Comparison of ENCODE assay signal across 1 mouse cellular context in the genomic region with DNA sequence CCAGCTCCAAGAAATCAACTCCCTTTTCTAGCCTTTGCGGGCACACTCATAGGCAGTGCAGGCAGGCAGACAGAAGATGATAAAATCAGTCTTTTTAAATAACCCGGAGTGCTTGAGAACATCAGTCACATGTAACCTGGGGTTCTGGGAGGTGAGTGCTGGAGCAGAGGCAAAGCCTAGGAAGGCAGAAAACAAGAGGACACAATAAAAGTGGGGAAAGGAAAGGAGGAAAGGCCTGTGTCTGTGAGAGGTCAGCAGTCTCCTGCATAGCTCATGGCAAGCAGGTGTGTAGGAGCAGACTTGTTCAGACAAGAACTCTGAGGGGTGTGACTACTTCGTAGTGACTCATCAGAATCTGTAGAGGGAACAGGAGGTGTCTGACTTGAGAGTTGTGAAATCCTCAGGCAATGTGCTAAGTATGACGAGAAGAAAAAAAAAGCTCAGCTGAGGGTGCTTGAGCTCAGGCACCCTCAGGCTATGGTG.
A peak's percentile ranks its signal among the peaks of the same experiment; 100 is the strongest.
TF ChIP-seq lines count a peak whose summit lies in the region.

No protein-coding gene starts in this region.

TF ChIP-seq in MEL, 35 proteins besides CTCF, POLR2A, EP300 and RAD21 (continued from another document):
- 0 out of 2 replicates have a peak, but pooled peaks have one; percentile 19 for TF ChIP-seq TCF12 (IDR thresholded peaks at IDR 0.05; ENCODE audit: low read depth, low read length)
- TF ChIP-seq ETS1 (IDR thresholded peaks at IDR 0.05; ENCODE audit: low read depth, low read length), result peak; percentile 89
- TF ChIP-seq ZNF384 (IDR thresholded peaks at IDR 0.05; ENCODE audit: low read depth, low read length), result peak; percentile 87
- TF ChIP-seq SMC3 (IDR thresholded peaks at IDR 0.05; ENCODE audit: low read depth, low read length), result no peak
- no peak for TF ChIP-seq NELFE (IDR thresholded peaks at IDR 0.05; ENCODE audit: low read depth, low read length)
- no peak for TF ChIP-seq MAZ (IDR thresholded peaks at IDR 0.05; ENCODE audit: low read depth, low read length)
- 0 out of 2 replicates have a peak, but pooled peaks have one; percentile 39 for TF ChIP-seq MAX (IDR thresholded peaks at IDR 0.05; ENCODE audit: low read length)
- no peak for TF ChIP-seq E2F4 (IDR thresholded peaks at IDR 0.05; ENCODE audit: borderline replicate concordance, low read depth, low read length)
- peak; percentile 53 for TF ChIP-seq SIN3A (IDR thresholded peaks at IDR 0.05; ENCODE audit: low read length)
TF ChIP-seq in MEL: peak in this region for 9.
